Mouse (Mus musculus): Measurements from ENCODE around the gene Tnip3.

- TF ChIP-seq POLR2A (IDR thresholded peaks at IDR 0.05; ENCODE audit: borderline replicate concordance, control insufficient read depth, low read depth, low read length) = no peak
- TF ChIP-seq CTCF (IDR thresholded peaks at IDR 0.05; ENCODE audit: control insufficient read depth, insufficient read depth, low read length) = no peak
These were observed at the start of gene Tnip3 for GRCm38 (mm10) chr6:65525192-65525591.

All from bone marrow, adult 2 months (tissue).